Mouse (Mus musculus): ENCODE results near the gene Upk1a. TPM values are rescaled to one million over a fixed set of nuclear protein-coding genes. Genes with fewer than 3 reads are reported as not detected.
A peak's percentile ranks its signal among the peaks of the same experiment; 100 is the strongest.

Gene Upk1a
- polyA plus RNA-seq, 1 experiment from 2014 or later: 1.2 TPM

GRCm38 (mm10) chr7:30586455-30587020 lies 26.1 kb downstream of the Upk1a start:
- Histone ChIP-seq H3K4me3 (peak overlapping the region; percentile 99), H3K27ac (peak overlapping the region; percentile 99), H3K36me3 (peaks cover 55% of the 10 kb centered on the region), H3K9me3 (no peaks in the 10 kb centered on the region), H3K27me3 (ENCODE audit: insufficient read depth, poor library complexity, severe bottlenecking) (no peaks in the 10 kb centered on the region), H3K4me1 (replicated peaks) (peaks cover 29% of the 10 kb centered on the region)
- no peak for DNase-seq (ENCODE audit: low spot score)
- 89% methylated on average over 28 of the region's 28 CpGs for WGBS

- no peaks in the 10 kb centered on the region for H3K27me3 ChIP-seq (ENCODE audit: insufficient read depth, poor library complexity, severe bottlenecking)
- H3K9me3 ChIP-seq: no peaks in the 10 kb centered on the region
- H3K4me3 ChIP-seq: 0 out of 2 replicates have a peak overlapping the region, but pooled peaks have one; percentile 1
- H3K36me3 ChIP-seq: peaks cover 69% of the 10 kb centered on the region
- DNase-seq (ENCODE audit: low spot score): no peak
- H3K4me1 ChIP-seq (replicated peaks): peaks cover 26% of the 10 kb centered on the region
- H3K27ac ChIP-seq: no peak overlapping the region
- WGBS: 95% methylated on average over 7 of the region's 7 CpGs
Observed at GRCm38 (mm10) chr7:30585170-30585569, 27.5 kb downstream of the Upk1a start.

GRCm38 (mm10) chr7:30584339-30584738 lies 28.3 kb downstream of the Upk1a start:
- no peak for DNase-seq (ENCODE audit: low spot score)
- Histone ChIP-seq H3K36me3 (peaks cover 77% of the 10 kb centered on the region), H3K4me1 (replicated peaks) (peaks cover 20% of the 10 kb centered on the region), H3K9me3 (no peaks in the 10 kb centered on the region), H3K27me3 (ENCODE audit: insufficient read depth, poor library complexity, severe bottlenecking) (no peaks in the 10 kb centered on the region), H3K4me3 (no peak overlapping the region), H3K27ac (no peak overlapping the region)
- 94% methylated on average over 10 of the region's 10 CpGs for WGBS

GRCm38 (mm10) chr7:30581547-30581946 lies 31.1 kb downstream of the Upk1a start:
- peaks cover 3% of the 10 kb centered on the region for H3K4me1 ChIP-seq (replicated peaks)
- H3K36me3 ChIP-seq: peaks cover 100% of the 10 kb centered on the region
- H3K27me3 ChIP-seq (ENCODE audit: insufficient read depth, poor library complexity, severe bottlenecking): no peaks in the 10 kb centered on the region
- no peak for DNase-seq (ENCODE audit: low spot score)
- H3K9me3 ChIP-seq: no peaks in the 10 kb centered on the region
- WGBS: 96% methylated on average over 16 of the region's 16 CpGs
- no peak overlapping the region for H3K4me3 ChIP-seq
- no peak overlapping the region for H3K27ac ChIP-seq

GRCm38 (mm10) chr7:30579950-30580349 lies 32.7 kb downstream of the Upk1a start:
- 94% methylated on average over 8 of the region's 8 CpGs for WGBS
- no peak for DNase-seq (ENCODE audit: low spot score)
- Histone ChIP-seq H3K4me1 (replicated peaks) (no peaks in the 10 kb centered on the region), H3K27ac (no peak overlapping the region), H3K4me3 (no peak overlapping the region), H3K36me3 (peaks cover 100% of the 10 kb centered on the region), H3K9me3 (no peaks in the 10 kb centered on the region), H3K27me3 (ENCODE audit: insufficient read depth, poor library complexity, severe bottlenecking) (no peaks in the 10 kb centered on the region)

- Histone ChIP-seq H3K27me3 (ENCODE audit: insufficient read depth, poor library complexity, severe bottlenecking) (no peaks in the 10 kb centered on the region), H3K27ac (no peak overlapping the region), H3K4me3 (no peak overlapping the region), H3K36me3 (peaks cover 100% of the 10 kb centered on the region), H3K9me3 (no peaks in the 10 kb centered on the region), H3K4me1 (replicated peaks) (no peaks in the 10 kb centered on the region)
- 90% methylated on average over 2 of the region's 2 CpGs for WGBS
- no peak for DNase-seq (ENCODE audit: low spot score)
Observed at GRCm38 (mm10) chr7:30572969-30573368, 39.7 kb downstream of the Upk1a start.

- H3K4me1 ChIP-seq (replicated peaks): no peaks in the 10 kb centered on the region
Observed at GRCm38 (mm10) chr7:30572389-30572788, 40.3 kb downstream of the Upk1a start.

GRCm38 (mm10) chr7:30567555-30567954 lies 45.1 kb downstream of the Upk1a start:
- no peak overlapping the region for H3K4me3 ChIP-seq
- H3K9me3 ChIP-seq: no peaks in the 10 kb centered on the region
- H3K27ac ChIP-seq: no peak overlapping the region
- H3K4me1 ChIP-seq (replicated peaks): peaks cover 10% of the 10 kb centered on the region
- DNase-seq (ENCODE audit: low spot score): no peak
- no peaks in the 10 kb centered on the region for H3K27me3 ChIP-seq (ENCODE audit: insufficient read depth, poor library complexity, severe bottlenecking)
- peaks cover 80% of the 10 kb centered on the region for H3K36me3 ChIP-seq
- 90% methylated on average over 11 of the region's 11 CpGs for WGBS

More at GRCm38 (mm10) chr7:30572389-30572788, 40.3 kb downstream of the Upk1a start:
- no peak for DNase-seq (ENCODE audit: low spot score)
- H3K27ac ChIP-seq: no peak overlapping the region
- H3K4me3 ChIP-seq: no peak overlapping the region
- no peaks in the 10 kb centered on the region for H3K9me3 ChIP-seq
- 90% methylated on average over 5 of the region's 5 CpGs for WGBS
- no peaks in the 10 kb centered on the region for H3K27me3 ChIP-seq (ENCODE audit: insufficient read depth, poor library complexity, severe bottlenecking)
- peaks cover 98% of the 10 kb centered on the region for H3K36me3 ChIP-seq

- Histone ChIP-seq H3K4me3 (no peak overlapping the region), H3K9me3 (no peaks in the 10 kb centered on the region), H3K27ac (no peak overlapping the region), H3K36me3 (peaks cover 68% of the 10 kb centered on the region), H3K4me1 (replicated peaks) (peaks cover 16% of the 10 kb centered on the region), H3K27me3 (ENCODE audit: insufficient read depth, poor library complexity, severe bottlenecking) (no peaks in the 10 kb centered on the region)
- 89% methylated on average over 9 of the region's 9 CpGs for WGBS
- no peak for DNase-seq (ENCODE audit: low spot score)
Observed at GRCm38 (mm10) chr7:30566033-30566432, 46.6 kb downstream of the Upk1a start.

GRCm38 (mm10) chr7:30564970-30565571 lies 47.6 kb downstream of the Upk1a start, which contains the start of gene Igflr1:
Gene Igflr1 (plus strand): TSS chr7:30565427.
- Histone ChIP-seq H3K27me3 (ENCODE audit: insufficient read depth, poor library complexity, severe bottlenecking) (no peaks in the 10 kb centered on the region), H3K27ac (no peak within 1 kb of the TSS), H3K4me3 (peak within 1 kb of the TSS; percentile 80), H3K36me3 (peaks cover 59% of the 10 kb centered on the region), H3K9me3 (no peaks in the 10 kb centered on the region), H3K4me1 (replicated peaks) (peaks cover 18% of the 10 kb centered on the region)
- no peak for DNase-seq (ENCODE audit: low spot score)
- 95% methylated on average over 12 of the region's 12 CpGs for WGBS

- H3K4me3 ChIP-seq: peak overlapping the region; percentile 80
- WGBS: 25% methylated on average over 6 of the region's 6 CpGs
- peaks cover 47% of the 10 kb centered on the region for H3K36me3 ChIP-seq
- DNase-seq (ENCODE audit: low spot score): no peak
- no peaks in the 10 kb centered on the region for H3K27me3 ChIP-seq (ENCODE audit: insufficient read depth, poor library complexity, severe bottlenecking)
- peak overlapping the region; percentile 92 for H3K27ac ChIP-seq
- no peaks in the 10 kb centered on the region for H3K9me3 ChIP-seq
- H3K4me1 ChIP-seq (replicated peaks): peaks cover 24% of the 10 kb centered on the region
Observed at GRCm38 (mm10) chr7:30563906-30564280, 48.8 kb downstream of the Upk1a start.

- Histone ChIP-seq H3K27ac (peak within 1 kb of the TSS; percentile 92), H3K27me3 (ENCODE audit: insufficient read depth, poor library complexity, severe bottlenecking) (no peaks in the 10 kb centered on the region), H3K4me3 (peak within 1 kb of the TSS; percentile 80), H3K4me1 (replicated peaks) (peaks cover 30% of the 10 kb centered on the region), H3K36me3 (peaks cover 41% of the 10 kb centered on the region), H3K9me3 (no peaks in the 10 kb centered on the region)
- DNase-seq (ENCODE audit: low spot score): peak; percentile 95
- under 1% methylated on average over 45 of the region's 45 CpGs for WGBS
Observed at GRCm38 (mm10) chr7:30563117-30563905, 49.3 kb downstream of the Upk1a start, which contains the start of the genes U2af1l4, Gm49396 and Psenen. Gene U2af1l4 (plus strand): TSS chr7:30563301. Gene Gm49396 (plus strand): TSS chr7:30563344. Gene Psenen (minus strand): TSS chr7:30563627.

Measured in hindbrain, embryonic 10.5 days (tissue).